Comparison of ENCODE assay signal across 18 mouse cellular contexts in the genomic region with DNA sequence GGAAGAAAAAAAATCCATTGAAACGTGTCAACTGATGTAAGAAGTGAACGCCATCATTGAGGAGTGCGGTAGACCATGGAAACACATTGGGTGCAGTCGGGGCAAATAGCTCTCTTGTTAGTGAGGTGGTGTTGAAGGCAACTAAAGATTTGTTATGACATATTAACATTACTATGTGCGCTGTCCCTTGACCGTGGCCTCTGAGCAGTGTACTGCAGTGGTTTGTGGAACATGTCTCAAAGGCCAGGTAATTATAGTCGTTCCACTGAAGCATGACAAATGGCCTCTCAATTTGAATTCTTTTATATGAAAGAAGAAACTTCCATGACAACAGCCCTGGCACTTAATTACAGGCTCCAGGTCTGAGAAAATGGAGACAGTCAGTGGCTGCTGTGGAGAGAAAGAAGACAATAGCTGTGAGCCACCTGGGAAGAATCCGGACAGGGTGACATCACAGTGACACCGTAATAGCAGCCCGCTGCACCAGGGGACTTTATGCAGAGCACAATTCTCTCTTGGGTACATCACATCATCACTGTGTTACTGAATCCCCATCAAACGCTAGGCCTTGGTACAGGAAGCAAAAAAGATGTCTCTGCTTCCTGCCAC.
DNase-seq lines count a peak whose midpoint lies in the region; ATAC-seq and TF ChIP-seq lines count a peak whose summit lies in the region.
"Had no signal": no experiment of that assay in that cellular context is flagged by ENCODE, and none has a peak within 500 bp of the region (broad histone marks: within the 10 kb centered on the region; RNA-seq: fewer than 3 reads in every experiment).

No protein-coding gene starts in this region.

- DNase-seq in midbrain, embryonic 11.5 days (ENCODE audit: low spot score, missing footprints): peak; percentile 35
- DNase-seq in kidney, postnatal 25 days: peak; percentile 12 to 42
- DNase-seq in left cerebral cortex, postnatal 14 days (ENCODE audit: low spot score in 2 of 2): no peak
- DNase-seq: adrenal gland, adult 2 months; cerebellum, postnatal 10 days; lung, adult 2 months; lung, postnatal 36 days; thymus, postnatal 25 days had no signal

- H3K9ac ChIP-seq in intestine, postnatal 0 days (ENCODE audit: low read depth, low read length): no peak overlapping the region
- H3K9ac ChIP-seq in intestine, embryonic 15.5 days: no peak overlapping the region
- H3K9ac ChIP-seq in midbrain, embryonic 11.5 days (ENCODE audit: low read length): no peak overlapping the region
- no peak overlapping the region for H3K9ac ChIP-seq in midbrain, embryonic 16.5 days (ENCODE audit: low read depth, low read length)
- no peak overlapping the region for H3K9ac ChIP-seq in forebrain, embryonic 13.5 days
- H3K9ac ChIP-seq: embryonic facial prominence, embryonic 15.5 days; heart, embryonic 13.5 days; hindbrain, embryonic 15.5 days; liver, embryonic 12.5 days; neural tube, embryonic 13.5 days had no signal

- H3K4me1 ChIP-seq in intestine, postnatal 0 days (replicated peaks; ENCODE audit: control insufficient read depth, insufficient read depth, low read length): 0 out of 2 replicates have a peak, but pooled peaks cover 12% of the 10 kb centered on the region
- no peaks in the 10 kb centered on the region for H3K4me1 ChIP-seq in intestine, embryonic 15.5 days (replicated peaks)
- no peaks in the 10 kb centered on the region for H3K4me1 ChIP-seq in midbrain, embryonic 11.5 days (ENCODE audit: control insufficient read depth, insufficient read depth, low read length)
- no peaks in the 10 kb centered on the region; the same call in 1 of the 2 replicates for H3K4me1 ChIP-seq in midbrain, embryonic 16.5 days (ENCODE audit: control insufficient read depth, insufficient read depth, low read length)
- peaks cover 15% of the 10 kb centered on the region for H3K4me1 ChIP-seq in forebrain, embryonic 13.5 days
- H3K4me1 ChIP-seq: embryonic facial prominence, embryonic 15.5 days; heart, embryonic 13.5 days; liver, embryonic 12.5 days had no signal

- H3K27ac ChIP-seq in intestine, postnatal 0 days (ENCODE audit: low read depth, low read length): peak overlapping the region; percentile 52; the same call in 1 of the 2 replicates
- H3K27ac ChIP-seq in intestine, embryonic 15.5 days: no peak overlapping the region
- no peak overlapping the region for H3K27ac ChIP-seq in midbrain, embryonic 11.5 days (ENCODE audit: low read depth, low read length)
- no peak overlapping the region for H3K27ac ChIP-seq in midbrain, embryonic 16.5 days (ENCODE audit: low read length)
- 0 out of 2 replicates have a peak overlapping the region, but pooled peaks have one; percentile 26 for H3K27ac ChIP-seq in forebrain, embryonic 13.5 days
- H3K27ac ChIP-seq: embryonic facial prominence, embryonic 15.5 days; heart, embryonic 13.5 days; hindbrain, embryonic 15.5 days; limb, embryonic 10.5 days; liver, embryonic 12.5 days; neural tube, embryonic 13.5 days had no signal

- WGBS in intestine, postnatal 0 days: 80% methylated on average over 11 of the region's 11 CpGs
- WGBS in intestine, embryonic 15.5 days: 87% methylated on average over 11 of the region's 11 CpGs
- 78% methylated on average over 11 of the region's 11 CpGs for WGBS in midbrain, embryonic 11.5 days
- WGBS in midbrain, embryonic 16.5 days: 69% methylated on average over 11 of the region's 11 CpGs
- 39% methylated on average over 11 of the region's 11 CpGs for WGBS in forebrain, embryonic 13.5 days

- no peak overlapping the region for H3K4me3 ChIP-seq in intestine, postnatal 0 days (ENCODE audit: low read depth, low read length)
- no peak overlapping the region for H3K4me3 ChIP-seq in intestine, embryonic 15.5 days (replicated peaks)
- H3K4me3 ChIP-seq in midbrain, embryonic 11.5 days (ENCODE audit: low read depth, low read length): no peak overlapping the region
- no peak overlapping the region for H3K4me3 ChIP-seq in midbrain, embryonic 16.5 days (ENCODE audit: low read depth, low read length)
- no peak overlapping the region for H3K4me3 ChIP-seq in forebrain, embryonic 13.5 days
- H3K4me3 ChIP-seq: embryonic facial prominence, embryonic 15.5 days; heart, embryonic 13.5 days; hindbrain, embryonic 15.5 days; limb, embryonic 10.5 days; liver, embryonic 12.5 days; neural tube, embryonic 13.5 days had no signal

- no peak overlapping the region for H3K4me2 ChIP-seq in intestine, postnatal 0 days (replicated peaks; ENCODE audit: low read depth)
- no peak overlapping the region for H3K4me2 ChIP-seq in intestine, embryonic 15.5 days (replicated peaks)
- no peak overlapping the region for H3K4me2 ChIP-seq in midbrain, embryonic 11.5 days
- no peak overlapping the region for H3K4me2 ChIP-seq in midbrain, embryonic 16.5 days (ENCODE audit: low read length)
- H3K4me2 ChIP-seq in forebrain, embryonic 13.5 days: no peak overlapping the region
- H3K4me2 ChIP-seq: embryonic facial prominence, embryonic 15.5 days; heart, embryonic 13.5 days; hindbrain, embryonic 15.5 days; liver, embryonic 12.5 days; neural tube, embryonic 13.5 days had no signal

- no peak for TF ChIP-seq CTCF in intestine, postnatal 0 days (IDR thresholded peaks at IDR 0.05; ENCODE audit: low read depth)

- H3K27me3 ChIP-seq in intestine, postnatal 0 days (replicated peaks; ENCODE audit: control insufficient read depth, insufficient read depth, low read length): no peaks in the 10 kb centered on the region
- no peaks in the 10 kb centered on the region for H3K27me3 ChIP-seq in intestine, embryonic 15.5 days (replicated peaks)
- H3K27me3 ChIP-seq in midbrain, embryonic 11.5 days (ENCODE audit: control insufficient read depth, insufficient read depth, low read length): no peaks in the 10 kb centered on the region
- no peaks in the 10 kb centered on the region for H3K27me3 ChIP-seq in midbrain, embryonic 16.5 days (ENCODE audit: control insufficient read depth, insufficient read depth, low read depth, low read length)
- H3K27me3 ChIP-seq in forebrain, embryonic 13.5 days: no peaks in the 10 kb centered on the region
- H3K27me3 ChIP-seq: embryonic facial prominence, embryonic 15.5 days; heart, embryonic 13.5 days; hindbrain, embryonic 15.5 days; liver, embryonic 12.5 days; neural tube, embryonic 13.5 days had no signal

- no peaks in the 10 kb centered on the region for H3K9me3 ChIP-seq in intestine, postnatal 0 days (ENCODE audit: control insufficient read depth)
- no peaks in the 10 kb centered on the region for H3K9me3 ChIP-seq in intestine, embryonic 15.5 days
- H3K9me3 ChIP-seq in midbrain, embryonic 11.5 days (ENCODE audit: control insufficient read depth, low read length): no peaks in the 10 kb centered on the region
- H3K9me3 ChIP-seq in midbrain, embryonic 16.5 days (replicated peaks; ENCODE audit: control insufficient read depth, low read length, poor library complexity, severe bottlenecking): no peaks in the 10 kb centered on the region
- no peaks in the 10 kb centered on the region for H3K9me3 ChIP-seq in forebrain, embryonic 13.5 days (replicated peaks)
- H3K9me3 ChIP-seq: embryonic facial prominence, embryonic 15.5 days; heart, embryonic 13.5 days; hindbrain, embryonic 15.5 days; limb, embryonic 10.5 days; liver, embryonic 12.5 days; neural tube, embryonic 13.5 days had no signal

- ATAC-seq in intestine, postnatal 0 days: peak; percentile 49; the same call in 1 of the 2 replicates
- ATAC-seq in intestine, embryonic 15.5 days: no peak
- no peak for ATAC-seq in midbrain, embryonic 11.5 days (ENCODE audit: low FRiP score)
- no peak for ATAC-seq in midbrain, embryonic 16.5 days
- no peak for ATAC-seq in forebrain, embryonic 13.5 days
- ATAC-seq: liver, embryonic 12.5 days had no signal

- intact Hi-C loops in left cerebral cortex, postnatal 14 days (cut with DNase I): no loop called here

- no peaks in the 10 kb centered on the region for H3K36me3 ChIP-seq in intestine, postnatal 0 days (ENCODE audit: control insufficient read depth, insufficient read depth)
- no peaks in the 10 kb centered on the region for H3K36me3 ChIP-seq in intestine, embryonic 15.5 days
- H3K36me3 ChIP-seq in midbrain, embryonic 11.5 days (ENCODE audit: control insufficient read depth, insufficient read depth, low read length): no peaks in the 10 kb centered on the region
- no peaks in the 10 kb centered on the region for H3K36me3 ChIP-seq in midbrain, embryonic 16.5 days (ENCODE audit: control insufficient read depth, insufficient read depth, low read length)
- H3K36me3 ChIP-seq in forebrain, embryonic 13.5 days (ENCODE audit: poor library complexity, severe bottlenecking): no peaks in the 10 kb centered on the region
- H3K36me3 ChIP-seq: embryonic facial prominence, embryonic 15.5 days; heart, embryonic 13.5 days; hindbrain, embryonic 15.5 days; limb, embryonic 10.5 days; liver, embryonic 12.5 days; neural tube, embryonic 13.5 days had no signal

Comparison
In these comparisons a context has a peak if more than half of its experiments do, and no peak if none do; other contexts are left out.
1. H3K27ac ChIP-seq: peak in intestine, postnatal 0 days (single experiment) and forebrain, embryonic 13.5 days (single experiment); none in intestine, embryonic 15.5 days (single experiment), midbrain, embryonic 11.5 days (single experiment) and midbrain, embryonic 16.5 days (single experiment).
2. DNase-seq: peak in midbrain, embryonic 11.5 days (single experiment) and kidney, postnatal 25 days (2 of 2); none in left cerebral cortex, postnatal 14 days (0 of 2).